Mouse (Mus musculus) embryonic facial prominence, embryonic 12.5 days (tissue): ENCODE measurements around the gene Ppp1r13b. TPM values are rescaled to one million over a fixed set of nuclear protein-coding genes. Genes with fewer than 3 reads are reported as not detected.

Experiments used
- ATAC-seq: fragments of 200-750 bp; cut with Nextera tagmentation; 2 replicates; pipeline ENCODE4 v1.8.0; 2017; ENCODE audit not compliant: insufficient number of reproducible peaks, insufficient read depth, low FRiP score, low TSS enrichment
- H3K27ac ChIP-seq: fragments of 300-500 bp; sonication (generic); 2 replicates; pipeline ENCODE4 v1.5.1; 2016; ENCODE audit warnings: mild to moderate bottlenecking
- H3K27me3 ChIP-seq: fragments of 300-500 bp; sonication (generic); 2 replicates; pipeline ENCODE4 v1.6.1; 2016; ENCODE audit warnings: mild to moderate bottlenecking, moderate library complexity
- H3K36me3 ChIP-seq: fragments of 300-500 bp; sonication (generic); 2 replicates; pipeline ENCODE4 v1.6.1; 2016; ENCODE audit warnings: mild to moderate bottlenecking
- H3K4me1 ChIP-seq: fragments of 300-500 bp; sonication (generic); 2 replicates; pipeline ENCODE4 v1.6.1; 2016
- H3K4me2 ChIP-seq: fragments of 300-500 bp; sonication (generic); replicated peaks from 2 replicates; pipeline ENCODE4 v1.6.1; 2016; ENCODE audit warnings: mild to moderate bottlenecking, moderate library complexity
- H3K4me3 ChIP-seq: fragments of 300-500 bp; sonication (generic); 2 replicates; pipeline ENCODE4 v1.5.1; 2016; ENCODE audit warnings: mild to moderate bottlenecking
- H3K9ac ChIP-seq: fragments of 300-500 bp; sonication (generic); 2 replicates; pipeline ENCODE4 v1.6.1; 2016; ENCODE audit warnings: mild to moderate bottlenecking, moderate library complexity
- H3K9me3 ChIP-seq: fragments of 300-500 bp; sonication (generic); 2 replicates; pipeline ENCODE4 v1.6.1; 2016; ENCODE audit warnings: mild to moderate bottlenecking, moderate library complexity
- WGBS: fragments of 180-500 bp; shearing (Covaris S2); methylation state at CpG from one replicate; pipeline ENCODE4 v1.1.7; 2016; 5-methylcytosine and 5-hydroxymethylcytosine counted together
- polyA plus RNA-seq: library from polyadenylated mRNA; unstranded; fragments of >200 nt; fragmentation: Nextera tagmentation; extraction: Ambion mirVana; gene quantifications from 2 replicates; pipeline ENCODE4 v1.2.1, GENCODE M21; 2016

Ppp1r13b gene
- polyA plus RNA-seq, 1 experiment from 2014 or later = 13.5 TPM

DNA sequence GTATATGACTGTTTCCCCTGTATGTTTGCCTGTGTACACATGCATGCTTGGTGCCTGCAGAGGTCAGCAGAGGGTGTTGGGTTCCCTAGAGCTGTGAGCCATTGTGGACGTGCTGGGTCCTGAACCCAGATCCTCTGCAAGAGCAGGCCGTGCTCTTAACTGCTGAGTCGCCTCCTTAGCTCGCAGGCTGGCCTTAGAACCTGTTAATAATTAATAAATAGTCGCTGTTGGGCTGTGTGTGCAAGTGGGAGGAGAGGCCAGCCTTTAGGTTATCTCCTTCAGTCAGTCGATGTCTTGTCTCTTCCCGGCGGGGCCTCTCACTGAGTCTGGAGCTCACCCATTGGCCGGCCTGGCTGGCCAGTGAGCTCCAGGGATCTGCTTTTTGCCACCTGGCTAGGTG lies 90.9 kb downstream of the Ppp1r13b start:
- Histone ChIP-seq H3K9ac (no peak overlapping the region), H3K27ac (no peak overlapping the region), H3K27me3 (no peaks in the 10 kb centered on the region), H3K36me3 (no peaks in the 10 kb centered on the region), H3K4me3 (no peak overlapping the region), H3K9me3 (no peaks in the 10 kb centered on the region), H3K4me2 (peak overlapping the region; percentile 68; the same call in 1 of the 2 replicates), H3K4me1 (peaks cover 43% of the 10 kb centered on the region)
- 71% methylated on average over 9 of the region's 9 CpGs for WGBS
- no peak for ATAC-seq

DNA sequence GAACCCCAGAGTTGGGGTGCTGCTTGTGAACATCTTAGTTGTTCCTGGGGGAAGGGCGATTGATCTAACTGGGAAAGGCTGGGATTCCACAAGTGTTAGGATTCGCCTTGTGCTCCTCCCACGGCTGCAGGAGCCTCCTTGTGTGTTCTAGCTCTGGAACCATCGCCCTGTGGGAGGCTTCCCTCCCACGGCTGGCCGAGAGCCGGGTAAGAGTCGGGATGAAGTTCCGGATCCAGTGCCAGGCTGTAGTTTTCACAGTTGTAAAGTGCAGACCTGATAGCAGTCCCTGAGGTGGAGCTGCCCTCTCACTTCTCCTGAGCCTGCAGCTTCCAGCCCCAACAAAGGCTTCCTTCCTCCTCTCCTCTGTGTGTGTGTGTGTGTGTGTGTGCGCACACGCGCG lies 91.4 kb downstream of the Ppp1r13b start:
- peaks cover 44% of the 10 kb centered on the region for H3K4me1 ChIP-seq

DNA sequence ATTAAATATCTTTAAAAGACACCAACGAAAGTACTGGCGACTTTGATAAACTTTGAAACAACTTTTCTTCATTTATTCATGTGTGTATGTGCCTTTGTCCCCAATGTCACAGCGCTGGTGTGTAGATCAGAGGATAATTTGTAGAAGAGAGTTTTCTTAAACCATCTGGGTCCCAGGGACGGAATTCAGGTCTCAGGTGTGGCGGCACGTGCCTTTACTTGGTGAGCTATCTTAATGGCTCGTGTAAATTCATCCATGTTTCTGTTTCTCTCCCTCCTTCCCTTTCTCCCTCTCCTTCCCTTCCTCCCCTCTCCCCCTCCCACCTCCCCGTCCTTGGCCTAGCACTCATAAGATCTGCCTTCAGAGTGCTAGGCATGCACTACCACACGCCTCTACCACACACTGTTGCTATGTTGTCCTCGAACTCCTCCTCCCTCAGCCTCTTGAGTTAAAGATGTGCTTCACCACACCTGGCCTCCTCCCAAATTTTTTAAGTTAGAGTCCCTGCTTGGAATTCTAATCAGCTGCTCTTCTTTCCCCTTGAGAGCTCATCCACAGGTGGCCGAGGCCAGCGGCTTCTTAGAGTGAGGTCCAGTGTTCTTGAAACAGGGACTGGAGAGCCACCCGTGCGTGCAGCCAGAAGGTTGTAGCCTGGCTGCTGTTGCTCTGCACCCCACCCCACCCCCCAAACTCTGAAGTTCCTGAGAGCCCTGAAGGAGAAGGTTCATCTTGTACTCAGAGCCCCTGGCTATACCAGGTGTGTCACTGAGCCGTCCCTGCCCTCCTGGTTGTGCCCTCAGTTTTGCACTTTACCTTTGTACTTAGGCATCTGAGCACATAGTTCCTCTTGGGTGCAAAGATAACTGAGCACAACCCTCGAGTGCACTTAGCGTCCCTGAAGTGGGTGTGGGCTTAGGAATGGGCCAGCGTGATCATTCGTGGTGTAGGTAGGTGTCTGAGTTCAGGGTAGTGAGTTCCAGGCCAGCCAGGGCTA lies 92.8 kb downstream of the Ppp1r13b start:
- Histone ChIP-seq H3K4me2 (peak overlapping the region; percentile 68), H3K36me3 (no peaks in the 10 kb centered on the region), H3K4me1 (peaks cover 45% of the 10 kb centered on the region), H3K27ac (0 out of 2 replicates have a peak overlapping the region, but pooled peaks have one; percentile 91), H3K27me3 (no peaks in the 10 kb centered on the region), H3K4me3 (peak overlapping the region; percentile 83), H3K9me3 (no peaks in the 10 kb centered on the region), H3K9ac (peak overlapping the region; percentile 82)
- 25% methylated on average over 19 of the region's 19 CpGs for WGBS
- ATAC-seq = no peak

More for the DNA sequence above, 91.4 kb downstream of the Ppp1r13b start:
- Histone ChIP-seq H3K4me3 (0 out of 2 replicates have a peak overlapping the region, but pooled peaks have one; percentile 10), H3K9me3 (no peaks in the 10 kb centered on the region), H3K9ac (no peak overlapping the region), H3K27ac (peak overlapping the region; percentile 6; the same call in 1 of the 2 replicates), H3K36me3 (no peaks in the 10 kb centered on the region), H3K27me3 (no peaks in the 10 kb centered on the region), H3K4me2 (peak overlapping the region; percentile 68)
- WGBS = 68% methylated on average over 13 of the region's 13 CpGs
- ATAC-seq = no peak

DNA sequence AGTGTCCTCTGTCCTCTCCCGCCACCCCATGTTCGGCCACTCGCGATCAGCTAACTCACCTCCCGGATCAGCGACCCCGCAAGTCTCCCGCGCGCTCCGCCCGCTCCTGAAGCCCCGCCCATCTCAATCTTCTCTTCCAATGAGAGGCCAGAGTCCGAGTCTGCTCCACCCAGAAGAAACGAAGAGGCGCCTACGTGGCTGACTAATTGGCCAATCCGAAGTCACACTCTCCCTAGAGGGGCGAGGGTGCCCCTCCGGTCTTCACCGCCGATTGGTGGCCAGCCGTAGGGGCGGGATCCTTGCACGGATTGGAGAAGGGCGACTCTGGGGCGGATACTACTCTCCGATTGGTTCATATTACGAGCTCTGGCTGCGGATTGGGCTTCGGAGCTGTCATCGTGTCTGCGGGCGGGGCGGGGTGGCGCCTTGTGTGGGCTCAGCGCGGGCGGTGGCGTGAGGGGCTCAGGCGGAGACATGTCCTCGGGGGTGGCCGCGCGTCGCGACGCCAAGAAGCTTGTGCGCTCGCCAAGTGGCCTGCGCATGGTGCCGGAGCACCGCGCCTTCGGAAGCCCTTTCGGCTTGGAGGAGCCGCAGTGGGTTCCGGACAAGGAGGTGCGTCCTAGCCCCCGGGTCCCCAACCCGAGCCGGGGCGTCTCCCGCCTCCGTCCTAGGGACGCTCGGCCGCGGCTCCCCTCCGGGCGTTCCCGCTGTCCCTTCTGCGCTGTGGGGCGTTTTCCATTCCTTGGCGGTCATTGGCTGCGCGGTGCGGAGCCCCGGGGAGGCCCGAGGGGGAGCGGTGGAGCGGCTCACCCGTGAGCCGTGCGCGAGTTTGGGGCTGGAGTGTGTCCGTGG lies 93.9 kb downstream of the Ppp1r13b start, which contains the start of the genes Xrcc3 and Zfyve21:
Gene Xrcc3, minus strand, starts transcription at position 108 of the 852 bp plus-strand sequence.
Gene Zfyve21, plus strand, starts transcription at position 405 of the 852 bp plus-strand sequence.
- Histone ChIP-seq H3K4me1 (peaks cover 54% of the 10 kb centered on the region), H3K9ac (peak within 1 kb of the TSS; percentile 82), H3K27me3 (no peaks in the 10 kb centered on the region), H3K27ac (peak within 1 kb of the TSS; percentile 91), H3K9me3 (no peaks in the 10 kb centered on the region), H3K4me3 (peak within 1 kb of the TSS; percentile 83), H3K4me2 (peak within 1 kb of the TSS; percentile 86), H3K36me3 (no peaks in the 10 kb centered on the region)
- ATAC-seq = peak; percentile 99
- under 1% methylated on average over 87 of the region's 87 CpGs for WGBS

DNA sequence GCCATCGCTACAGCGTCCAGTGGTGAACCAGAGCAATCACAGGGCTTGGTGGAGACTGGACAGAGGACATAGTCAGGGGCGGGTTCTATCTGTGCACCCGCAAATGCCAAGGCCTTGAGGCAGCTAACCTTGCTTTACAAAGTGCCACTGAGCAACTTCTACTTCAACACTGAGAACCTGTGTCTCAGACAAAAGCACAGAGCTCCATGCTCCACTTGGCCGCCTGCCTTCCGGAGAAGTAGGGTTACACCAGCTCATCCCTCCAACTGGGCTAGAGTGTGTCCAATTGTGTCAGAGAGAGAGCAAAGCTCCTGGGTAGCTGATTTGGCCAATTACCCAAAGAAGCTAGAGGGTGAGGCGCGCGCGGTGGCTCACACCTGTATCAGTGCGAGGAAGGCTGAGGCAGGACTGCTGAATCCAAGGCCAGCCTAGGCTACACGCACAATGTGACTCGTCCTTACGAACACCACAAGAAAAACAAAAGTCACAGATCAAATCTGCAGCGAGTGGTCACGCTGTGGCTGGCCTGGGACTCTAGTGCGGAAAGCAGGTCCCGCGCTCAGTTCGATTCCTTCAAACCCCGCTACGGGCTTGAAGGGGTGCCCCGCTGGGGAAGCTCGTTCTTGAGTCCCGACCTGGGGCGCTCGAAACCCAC lies 94.7 kb downstream of the Ppp1r13b start:
- Histone ChIP-seq H3K9ac (peak overlapping the region; percentile 72), H3K4me3 (peak overlapping the region; percentile 60), H3K9me3 (no peaks in the 10 kb centered on the region), H3K36me3 (peaks cover 7% of the 10 kb centered on the region; the same call in 1 of the 2 replicates), H3K4me1 (peaks cover 49% of the 10 kb centered on the region), H3K27me3 (no peaks in the 10 kb centered on the region), H3K4me2 (peak overlapping the region; percentile 86), H3K27ac (no peak overlapping the region; the same call in 1 of the 2 replicates)
- 5% methylated on average over 27 of the region's 27 CpGs for WGBS
- no peak for ATAC-seq

DNA sequence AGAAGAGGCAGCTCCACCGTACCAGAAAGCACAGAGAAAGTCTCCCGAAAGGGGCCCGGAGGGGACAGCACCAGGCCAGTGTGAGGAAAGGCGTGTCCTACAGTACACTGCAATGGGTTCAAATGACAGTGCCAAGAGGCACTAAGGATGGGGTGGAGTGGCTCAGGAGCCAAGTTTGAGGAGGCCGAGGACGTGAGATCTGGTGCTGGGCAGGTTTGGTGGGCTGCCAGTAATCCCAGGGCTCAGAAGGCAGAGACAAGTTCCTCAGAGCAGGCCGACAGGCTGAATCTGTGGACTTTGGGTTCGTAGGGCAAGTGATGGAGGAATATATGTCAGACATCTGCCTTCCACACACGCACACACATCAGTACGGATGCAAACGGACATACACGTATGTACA lies 95.3 kb downstream of the Ppp1r13b start:
- 69% methylated on average over 12 of the region's 12 CpGs for WGBS
- ATAC-seq = no peak
- H3K27me3 ChIP-seq = no peaks in the 10 kb centered on the region
- H3K9me3 ChIP-seq = no peaks in the 10 kb centered on the region
- peaks cover 49% of the 10 kb centered on the region for H3K4me1 ChIP-seq
- no peak overlapping the region for H3K27ac ChIP-seq
- peak overlapping the region; percentile 86 for H3K4me2 ChIP-seq
- peaks cover 13% of the 10 kb centered on the region for H3K36me3 ChIP-seq
- peak overlapping the region; percentile 72 for H3K9ac ChIP-seq
- peak overlapping the region; percentile 60 for H3K4me3 ChIP-seq

DNA sequence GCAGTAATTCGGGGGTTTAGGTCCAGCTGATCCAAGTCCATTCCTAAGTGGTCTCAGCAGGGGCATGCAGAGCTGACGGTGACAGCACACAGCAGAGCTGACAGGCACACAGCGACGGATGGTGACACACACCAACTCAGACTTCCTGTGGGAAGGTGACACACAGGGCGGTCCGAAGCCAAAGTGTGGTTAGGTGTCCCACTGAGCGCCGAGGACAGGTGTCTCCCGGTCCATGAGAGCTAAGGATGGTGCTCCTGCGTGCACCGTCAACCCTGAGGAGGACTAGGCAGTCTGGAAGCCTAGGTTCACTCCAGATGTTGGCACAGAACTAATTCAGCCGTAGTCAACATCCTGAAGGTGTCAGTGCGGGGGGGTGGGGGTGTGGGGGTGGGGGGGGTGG lies 95.8 kb downstream of the Ppp1r13b start:
- no peak overlapping the region for H3K9ac ChIP-seq
- WGBS = 88% methylated on average over 13 of the region's 13 CpGs
- H3K4me2 ChIP-seq = no peak overlapping the region
- peaks cover 47% of the 10 kb centered on the region for H3K4me1 ChIP-seq
- H3K4me3 ChIP-seq = no peak overlapping the region
- peaks cover 18% of the 10 kb centered on the region for H3K36me3 ChIP-seq
- no peak for ATAC-seq
- H3K9me3 ChIP-seq = no peaks in the 10 kb centered on the region
- H3K27me3 ChIP-seq = no peaks in the 10 kb centered on the region
- H3K27ac ChIP-seq = no peak overlapping the region

DNA sequence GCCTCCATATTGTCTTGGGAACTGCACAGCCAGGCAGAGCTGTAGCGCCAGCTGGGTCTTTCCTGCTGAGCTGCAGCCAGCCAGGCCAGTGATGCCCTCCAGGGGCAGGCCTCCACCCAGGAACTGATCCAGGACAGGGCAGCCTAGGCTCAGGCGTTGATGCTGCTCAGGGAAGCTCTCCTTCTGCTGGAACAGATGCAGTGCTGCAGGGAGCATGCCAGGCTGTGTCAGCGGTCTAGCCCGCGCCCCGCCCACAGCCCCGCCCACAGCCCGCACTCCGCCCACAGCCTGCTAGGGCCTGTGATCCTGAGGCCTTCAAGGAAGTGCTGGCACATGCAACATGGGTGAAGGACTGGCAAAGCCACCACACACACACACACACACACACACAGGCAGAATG lies 98.1 kb downstream of the Ppp1r13b start:
- Histone ChIP-seq H3K9me3 (no peaks in the 10 kb centered on the region), H3K9ac (no peak overlapping the region), H3K4me3 (no peak overlapping the region), H3K4me1 (peaks cover 26% of the 10 kb centered on the region), H3K27ac (peak overlapping the region; percentile 52), H3K27me3 (no peaks in the 10 kb centered on the region), H3K4me2 (peak overlapping the region; percentile 14; the same call in 1 of the 2 replicates), H3K36me3 (peaks cover 40% of the 10 kb centered on the region)
- 3% methylated on average over 9 of the region's 9 CpGs for WGBS
- 0 out of 2 replicates have a peak, but pooled peaks have one; percentile 10 for ATAC-seq

DNA sequence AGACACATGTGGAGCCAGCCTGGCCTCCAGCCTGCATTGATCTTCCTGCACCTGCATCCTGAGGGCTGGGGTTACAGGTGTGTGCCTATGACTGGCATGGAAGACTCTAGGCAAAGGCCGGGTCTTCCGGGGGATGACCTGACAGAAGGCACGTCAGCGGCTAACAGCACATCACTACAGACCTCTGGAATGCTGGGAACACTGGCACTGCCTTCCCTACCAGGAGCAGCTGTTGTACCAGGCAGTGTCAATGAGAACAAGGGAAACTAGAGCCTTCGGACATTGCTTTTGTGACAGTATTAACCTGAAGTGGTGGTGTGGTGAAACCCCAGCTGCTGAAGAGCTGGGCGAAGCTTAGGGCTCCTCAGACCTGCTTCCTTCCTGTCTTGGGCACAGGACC lies 99.1 kb downstream of the Ppp1r13b start:
- peak overlapping the region; percentile 52; the same call in 1 of the 2 replicates for H3K27ac ChIP-seq
- no peaks in the 10 kb centered on the region for H3K9me3 ChIP-seq
- H3K36me3 ChIP-seq = peaks cover 50% of the 10 kb centered on the region
- no peak overlapping the region for H3K9ac ChIP-seq
- peaks cover 25% of the 10 kb centered on the region for H3K4me1 ChIP-seq
- H3K4me2 ChIP-seq = no peak overlapping the region
- no peak overlapping the region for H3K4me3 ChIP-seq
- no peaks in the 10 kb centered on the region for H3K27me3 ChIP-seq
- WGBS = 90% methylated on average over 6 of the region's 6 CpGs
- no peak for ATAC-seq

DNA sequence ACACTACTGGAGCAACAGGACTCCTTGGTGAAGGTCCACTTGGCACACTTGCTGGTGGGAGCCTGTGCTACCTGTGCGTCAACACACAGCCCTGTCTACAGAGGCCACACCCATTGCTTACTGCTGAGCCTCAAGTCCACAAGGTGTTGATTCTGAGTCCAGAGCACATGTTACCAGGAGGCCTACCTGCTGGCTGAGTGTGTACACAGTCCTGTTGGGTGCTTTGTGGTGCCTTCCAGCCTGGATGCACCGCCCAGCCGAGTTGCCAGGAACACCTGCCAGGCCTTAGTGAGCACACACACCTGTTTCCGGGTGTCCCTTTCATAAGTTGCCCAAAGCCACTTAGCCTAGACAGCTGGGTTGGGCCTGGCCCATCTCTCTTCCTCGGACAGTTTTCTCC lies 104.4 kb downstream of the Ppp1r13b start:
- Histone ChIP-seq H3K4me1 (no peaks in the 10 kb centered on the region), H3K4me2 (no peak overlapping the region), H3K36me3 (peaks cover 83% of the 10 kb centered on the region), H3K9me3 (no peaks in the 10 kb centered on the region), H3K4me3 (no peak overlapping the region), H3K27me3 (no peaks in the 10 kb centered on the region), H3K27ac (no peak overlapping the region), H3K9ac (no peak overlapping the region)
- 88% methylated on average over 5 of the region's 5 CpGs for WGBS
- no peak for ATAC-seq
